Mouse (Mus musculus): ENCODE results near the gene Carnmt1. TPM values are rescaled to one million over a fixed set of nuclear protein-coding genes. Genes with fewer than 3 reads are reported as not detected.

The Carnmt1 gene
- polyA plus RNA-seq, 1 experiment from 2014 or later = 21.5 TPM

DNA sequence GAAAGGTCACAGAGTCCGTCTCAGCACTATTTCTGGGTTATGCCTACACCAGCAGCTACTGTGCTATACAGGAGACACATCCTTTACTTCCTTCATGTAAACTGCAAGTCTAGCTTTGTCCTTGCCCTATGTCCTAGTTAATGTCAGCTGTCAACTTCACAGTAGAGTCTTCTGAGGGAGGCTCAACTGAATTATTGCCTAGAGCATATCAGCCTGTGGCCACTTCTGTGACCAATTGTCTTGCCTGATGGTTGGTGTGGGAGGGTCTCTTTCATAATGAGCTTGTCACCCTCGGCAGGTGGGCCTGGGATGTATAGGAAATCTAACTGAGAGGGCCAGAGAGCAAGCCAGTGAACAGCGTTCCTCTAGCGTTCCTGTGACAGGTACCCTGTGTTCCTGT lies 27.2 kb upstream of the Carnmt1 start:
- Histone ChIP-seq H3K4me3 (no peak overlapping the region), H3K4me1 (replicated peaks) (peaks cover 5% of the 10 kb centered on the region; the same call in 1 of the 2 replicates), H3K36me3 (no peaks in the 10 kb centered on the region), H3K27ac (no peak overlapping the region), H3K9me3 (no peaks in the 10 kb centered on the region), H3K27me3 (ENCODE audit: insufficient read depth, poor library complexity, severe bottlenecking) (no peaks in the 10 kb centered on the region; the same call in 1 of the 2 replicates)
- 48% methylated on average over 4 of the region's 4 CpGs for WGBS
- no peak for DNase-seq (ENCODE audit: low spot score)

DNA sequence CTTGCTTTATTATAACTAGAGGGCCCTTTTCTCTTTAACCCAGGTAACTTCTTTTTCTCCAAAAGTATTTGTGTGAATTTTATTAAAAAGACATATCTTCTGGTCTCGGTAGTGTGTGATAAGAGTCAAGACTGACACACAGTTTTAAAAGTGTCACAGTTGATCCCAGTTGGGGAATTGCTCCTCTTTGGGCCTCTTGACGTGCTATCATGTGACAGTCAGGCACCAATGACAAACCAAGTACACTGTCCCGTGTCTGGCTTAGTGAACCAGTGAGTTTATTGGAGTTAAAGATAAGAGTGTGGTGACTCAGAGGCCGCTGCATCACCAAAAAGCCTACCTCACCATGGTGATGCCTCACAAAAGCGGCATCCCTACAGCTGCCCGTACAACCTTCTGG lies 26.5 kb upstream of the Carnmt1 start:
- H3K36me3 ChIP-seq = no peaks in the 10 kb centered on the region
- H3K4me1 ChIP-seq (replicated peaks) = peaks cover 5% of the 10 kb centered on the region; the same call in 1 of the 2 replicates
- H3K4me3 ChIP-seq = no peak overlapping the region
- no peaks in the 10 kb centered on the region; the same call in 1 of the 2 replicates for H3K27me3 ChIP-seq (ENCODE audit: insufficient read depth, poor library complexity, severe bottlenecking)
- H3K9me3 ChIP-seq = no peaks in the 10 kb centered on the region
- no peak for DNase-seq (ENCODE audit: low spot score)
- 84% methylated on average over 6 of the region's 6 CpGs for WGBS
- H3K27ac ChIP-seq = no peak overlapping the region

DNA sequence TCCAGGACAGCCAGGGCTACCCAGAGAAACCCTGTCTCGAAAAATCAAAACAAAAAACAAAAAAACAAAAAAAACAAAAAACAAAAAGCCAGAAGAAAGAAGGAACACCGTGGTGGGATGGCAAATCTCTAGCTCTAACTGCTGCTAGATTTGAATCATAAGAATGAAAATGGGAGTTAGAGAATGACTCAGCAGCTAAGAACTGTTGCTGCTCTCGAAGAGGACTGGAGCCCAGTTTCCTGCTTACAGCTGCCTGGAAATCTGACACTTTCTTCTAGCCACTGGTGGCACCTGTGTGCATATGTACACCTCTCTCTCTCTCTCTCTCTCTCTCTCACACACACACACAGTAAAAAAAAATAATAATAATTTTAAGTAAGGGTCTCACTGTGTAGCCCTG lies 24.2 kb upstream of the Carnmt1 start:
- Histone ChIP-seq H3K36me3 (no peaks in the 10 kb centered on the region), H3K27ac (no peak overlapping the region), H3K4me3 (no peak overlapping the region), H3K4me1 (replicated peaks) (peaks cover 11% of the 10 kb centered on the region), H3K9me3 (no peaks in the 10 kb centered on the region), H3K27me3 (ENCODE audit: insufficient read depth, poor library complexity, severe bottlenecking) (no peaks in the 10 kb centered on the region; the same call in 1 of the 2 replicates)
- WGBS = 70% methylated on average over 3 of the region's 3 CpGs
- DNase-seq (ENCODE audit: low spot score) = no peak

- WGBS = 48% methylated on average over 5 of the region's 5 CpGs
- no peaks in the 10 kb centered on the region for H3K36me3 ChIP-seq
- no peak overlapping the region for H3K4me3 ChIP-seq
- peaks cover 11% of the 10 kb centered on the region for H3K4me1 ChIP-seq (replicated peaks)
- no peak overlapping the region for H3K27ac ChIP-seq
- DNase-seq (ENCODE audit: low spot score) = no peak
- H3K9me3 ChIP-seq = no peaks in the 10 kb centered on the region
- no peaks in the 10 kb centered on the region; the same call in 1 of the 2 replicates for H3K27me3 ChIP-seq (ENCODE audit: insufficient read depth, poor library complexity, severe bottlenecking)
These were observed 23.6 kb upstream of the Carnmt1 start for GRCm38 (mm10) chr19:18646853-18647420.

DNA sequence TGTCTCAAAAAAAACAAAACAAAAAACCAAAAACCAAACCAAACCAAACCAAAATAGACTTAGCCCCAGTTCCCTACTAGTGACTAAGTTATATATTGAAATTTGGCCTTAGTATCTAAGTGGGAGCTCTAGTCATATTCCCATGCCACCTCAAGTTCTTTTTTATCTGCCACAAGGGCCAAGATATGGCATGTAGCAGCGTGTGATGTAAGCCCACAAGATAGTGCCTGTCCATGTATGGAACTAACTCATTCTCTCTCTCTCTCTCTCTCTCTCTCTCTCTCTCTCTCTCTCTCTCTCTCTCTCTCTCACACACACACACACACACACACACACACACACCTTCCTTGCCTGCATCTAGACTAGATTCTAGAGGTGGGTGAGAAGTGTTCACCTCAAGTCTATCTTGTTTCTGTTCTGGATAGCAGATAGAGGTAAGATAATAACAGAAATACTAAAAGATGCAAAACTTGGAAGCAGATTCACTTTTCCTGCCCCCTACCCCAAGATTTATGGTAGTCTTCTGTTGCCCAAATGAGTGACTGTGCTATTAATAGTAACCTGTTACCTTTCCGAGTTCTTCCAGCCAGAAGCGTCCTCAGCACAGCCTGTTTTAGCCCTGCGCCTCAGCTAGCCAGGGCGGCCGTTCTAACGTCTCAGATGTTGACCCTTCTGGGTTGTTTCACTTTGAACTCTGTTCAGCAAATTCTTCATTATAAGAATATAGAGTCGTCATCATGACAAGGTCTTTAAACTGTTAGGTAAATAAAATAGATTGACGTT lies 22.6 kb upstream of the Carnmt1 start:
- Histone ChIP-seq H3K4me3 (no peak overlapping the region), H3K9me3 (no peaks in the 10 kb centered on the region), H3K27ac (no peak overlapping the region), H3K36me3 (no peaks in the 10 kb centered on the region), H3K4me1 (replicated peaks) (peaks cover 11% of the 10 kb centered on the region), H3K27me3 (ENCODE audit: insufficient read depth, poor library complexity, severe bottlenecking) (no peaks in the 10 kb centered on the region; the same call in 1 of the 2 replicates)
- WGBS = 79% methylated on average over 9 of the region's 9 CpGs
- DNase-seq (ENCODE audit: low spot score) = no peak

DNA sequence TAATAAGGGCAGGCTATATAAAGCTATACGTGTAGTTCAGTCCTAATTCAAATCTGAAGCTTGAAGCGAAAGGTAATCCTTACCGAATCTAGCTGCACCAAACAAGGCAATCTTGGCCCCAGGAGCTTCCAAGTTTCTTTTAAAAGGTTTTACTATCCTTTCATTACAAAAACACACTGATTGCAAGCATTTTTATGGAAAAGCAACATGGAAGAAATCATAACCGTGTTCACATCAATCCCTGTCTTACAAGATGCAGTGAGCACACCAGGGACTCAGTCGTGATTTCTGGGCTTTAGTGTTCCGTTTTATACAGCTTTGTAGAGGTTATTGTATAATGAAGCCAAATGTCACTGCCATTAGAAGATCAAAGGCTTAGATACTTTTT lies 22.0 kb upstream of the Carnmt1 start:
- Histone ChIP-seq H3K9me3 (no peaks in the 10 kb centered on the region), H3K27ac (no peak overlapping the region), H3K4me1 (replicated peaks) (peaks cover 6% of the 10 kb centered on the region), H3K36me3 (no peaks in the 10 kb centered on the region), H3K4me3 (no peak overlapping the region), H3K27me3 (ENCODE audit: insufficient read depth, poor library complexity, severe bottlenecking) (no peaks in the 10 kb centered on the region)
- 86% methylated on average over 6 of the region's 6 CpGs for WGBS
- DNase-seq (ENCODE audit: low spot score) = no peak

DNA sequence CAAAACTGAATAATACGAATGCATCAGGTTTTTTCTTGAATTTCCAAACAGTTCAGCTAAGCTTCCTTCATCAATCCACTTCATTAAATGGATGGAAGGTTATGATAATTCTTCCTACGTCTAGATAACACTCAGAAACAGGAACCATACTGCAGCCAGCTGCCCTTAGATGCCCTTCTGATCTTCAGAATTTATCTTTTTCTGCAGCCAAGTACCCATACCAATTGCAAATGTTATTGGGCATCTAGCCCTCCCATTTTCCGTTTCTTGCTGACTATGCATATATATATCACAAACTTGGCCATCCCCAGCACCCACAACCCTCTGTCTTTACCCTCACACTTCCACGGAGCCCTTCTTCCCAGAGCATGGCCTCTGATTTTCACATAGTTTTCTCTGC lies 20.6 kb upstream of the Carnmt1 start:
- H3K27ac ChIP-seq = no peak overlapping the region
- 93% methylated on average over 4 of the region's 4 CpGs for WGBS
- H3K36me3 ChIP-seq = no peaks in the 10 kb centered on the region
- no peak overlapping the region for H3K4me3 ChIP-seq
- H3K9me3 ChIP-seq = no peaks in the 10 kb centered on the region
- peaks cover 6% of the 10 kb centered on the region for H3K4me1 ChIP-seq (replicated peaks)
- H3K27me3 ChIP-seq (ENCODE audit: insufficient read depth, poor library complexity, severe bottlenecking) = no peaks in the 10 kb centered on the region
- no peak for DNase-seq (ENCODE audit: low spot score)

GRCm38 (mm10) chr19:18650473-18650872 lies 20.1 kb upstream of the Carnmt1 start:
- peaks cover 6% of the 10 kb centered on the region for H3K4me1 ChIP-seq (replicated peaks)
- no peak for DNase-seq (ENCODE audit: low spot score)
- H3K4me3 ChIP-seq = no peak overlapping the region
- 86% methylated on average over 6 of the region's 6 CpGs for WGBS
- no peaks in the 10 kb centered on the region for H3K27me3 ChIP-seq (ENCODE audit: insufficient read depth, poor library complexity, severe bottlenecking)
- H3K36me3 ChIP-seq = no peaks in the 10 kb centered on the region
- H3K27ac ChIP-seq = no peak overlapping the region
- H3K9me3 ChIP-seq = no peaks in the 10 kb centered on the region

DNA sequence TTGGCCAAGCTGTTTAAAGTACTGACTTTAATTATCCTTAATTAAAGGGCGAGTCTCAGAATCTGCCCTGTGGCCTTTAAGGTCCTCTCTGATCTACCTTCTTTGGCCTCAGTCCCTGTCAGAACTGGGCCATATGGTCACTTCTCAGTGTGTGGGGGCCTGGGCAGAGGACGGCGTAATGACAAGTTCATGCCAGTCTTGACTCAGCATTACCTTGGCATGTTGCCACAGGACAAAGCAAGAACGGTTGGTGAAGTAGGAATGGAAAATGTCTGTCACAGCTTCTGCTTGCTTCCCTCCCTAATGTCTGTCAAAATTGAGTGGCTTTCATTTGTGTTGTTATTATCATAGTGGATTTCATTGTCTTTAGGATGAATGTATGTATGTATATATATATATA lies 18.0 kb upstream of the Carnmt1 start:
- DNase-seq (ENCODE audit: low spot score) = no peak
- WGBS = 84% methylated on average over 4 of the region's 4 CpGs
- Histone ChIP-seq H3K27me3 (ENCODE audit: insufficient read depth, poor library complexity, severe bottlenecking) (no peaks in the 10 kb centered on the region), H3K27ac (no peak overlapping the region), H3K36me3 (no peaks in the 10 kb centered on the region), H3K9me3 (no peaks in the 10 kb centered on the region), H3K4me3 (no peak overlapping the region), H3K4me1 (replicated peaks) (peaks cover 6% of the 10 kb centered on the region)

GRCm38 (mm10) chr19:18653058-18653457 lies 17.5 kb upstream of the Carnmt1 start:
- H3K27ac ChIP-seq = no peak overlapping the region
- 84% methylated on average over 6 of the region's 6 CpGs for WGBS
- H3K4me3 ChIP-seq = no peak overlapping the region
- no peaks in the 10 kb centered on the region for H3K36me3 ChIP-seq
- H3K9me3 ChIP-seq = no peaks in the 10 kb centered on the region
- H3K27me3 ChIP-seq (ENCODE audit: insufficient read depth, poor library complexity, severe bottlenecking) = no peaks in the 10 kb centered on the region
- no peak for DNase-seq (ENCODE audit: low spot score)
- peaks cover 6% of the 10 kb centered on the region for H3K4me1 ChIP-seq (replicated peaks)

DNA sequence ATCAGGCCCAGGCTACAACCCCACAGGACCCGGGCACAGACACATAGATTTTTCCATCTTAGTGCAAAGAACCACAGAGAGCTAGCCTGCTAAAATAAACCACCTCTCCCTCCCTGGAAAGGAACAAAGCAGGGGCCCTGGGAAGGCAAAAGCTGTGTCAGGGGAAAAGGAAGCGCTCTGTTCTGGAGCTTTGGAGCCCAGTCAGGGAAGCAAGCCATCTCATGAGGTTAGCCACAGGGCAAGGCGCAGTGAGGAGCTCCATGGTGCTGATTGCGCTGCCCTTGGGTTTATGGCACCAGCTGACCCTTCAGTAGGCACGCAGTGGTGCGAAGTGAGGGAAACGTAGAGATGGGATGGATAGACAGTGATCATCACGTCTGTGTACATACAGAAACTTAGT lies 16.2 kb upstream of the Carnmt1 start:
- DNase-seq (ENCODE audit: low spot score) = no peak
- H3K9me3 ChIP-seq = no peaks in the 10 kb centered on the region
- WGBS = 93% methylated on average over 8 of the region's 8 CpGs
- peaks cover 6% of the 10 kb centered on the region for H3K4me1 ChIP-seq (replicated peaks)
- no peak overlapping the region for H3K27ac ChIP-seq
- H3K4me3 ChIP-seq = no peak overlapping the region
- no peaks in the 10 kb centered on the region for H3K27me3 ChIP-seq (ENCODE audit: insufficient read depth, poor library complexity, severe bottlenecking)
- H3K36me3 ChIP-seq = no peaks in the 10 kb centered on the region

- Histone ChIP-seq H3K4me1 (replicated peaks) (peaks cover 6% of the 10 kb centered on the region), H3K9me3 (no peaks in the 10 kb centered on the region), H3K4me3 (no peak overlapping the region), H3K27ac (no peak overlapping the region), H3K36me3 (no peaks in the 10 kb centered on the region), H3K27me3 (ENCODE audit: insufficient read depth, poor library complexity, severe bottlenecking) (no peaks in the 10 kb centered on the region)
- DNase-seq (ENCODE audit: low spot score) = no peak
- WGBS = 90% methylated on average over 5 of the region's 5 CpGs
These were observed 15.6 kb upstream of the Carnmt1 start for GRCm38 (mm10) chr19:18654984-18655383.

DNA sequence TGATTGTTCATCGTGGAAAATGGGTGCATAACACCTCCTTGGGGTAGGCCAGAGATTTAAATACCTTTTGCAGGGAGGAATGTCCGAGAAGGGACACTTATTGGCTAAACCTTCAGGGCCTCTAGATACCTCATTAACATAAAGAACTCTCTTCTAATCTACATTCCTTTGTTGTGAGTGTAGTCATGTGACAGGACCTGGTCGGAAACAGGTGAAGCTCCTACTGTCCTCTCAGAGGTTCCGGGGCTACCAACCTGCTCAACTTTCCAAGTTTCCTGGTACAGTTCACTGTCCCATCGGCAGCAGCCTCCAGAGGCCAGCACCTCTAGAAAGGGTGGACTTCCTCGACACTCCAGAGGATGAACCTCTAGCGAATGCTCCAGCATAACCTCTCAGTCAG lies 14.6 kb upstream of the Carnmt1 start:
- DNase-seq (ENCODE audit: low spot score) = no peak
- H3K4me3 ChIP-seq = no peak overlapping the region
- 87% methylated on average over 7 of the region's 7 CpGs for WGBS
- peaks cover 4% of the 10 kb centered on the region for H3K4me1 ChIP-seq (replicated peaks)
- H3K27me3 ChIP-seq (ENCODE audit: insufficient read depth, poor library complexity, severe bottlenecking) = no peaks in the 10 kb centered on the region
- H3K9me3 ChIP-seq = no peaks in the 10 kb centered on the region
- no peaks in the 10 kb centered on the region for H3K36me3 ChIP-seq
- H3K27ac ChIP-seq = no peak overlapping the region

Data from hindbrain, embryonic 10.5 days (tissue).